Mouse (Mus musculus) ES-E14 (cell line): Measurements from ENCODE around the gene Lsm7. TPM values are rescaled to one million over a fixed set of nuclear protein-coding genes. Genes with fewer than 3 reads are reported as not detected.

Experiments used
- DNase-seq: peaks from one replicate; pipeline ENCODE4 v3.0.0-alpha.2; 2013; ENCODE audit warnings: low read depth, low spot score
- H3K27ac ChIP-seq: 2 replicates; pipeline ENCODE4 v1.5.1; 2012; ENCODE audit warnings: low read depth, mild to moderate bottlenecking, low read length, moderate library complexity, mixed read lengths; ENCODE audit not compliant: poor library complexity, insufficient read depth, severe bottlenecking
- H3K36me3 ChIP-seq: 2 replicates; pipeline ENCODE4 v1.6.1; 2012; ENCODE audit warnings: mild to moderate bottlenecking, low read length, moderate library complexity, mixed read lengths; ENCODE audit not compliant: control insufficient read depth, poor library complexity, insufficient read depth, severe bottlenecking
- H3K4me1 ChIP-seq, 2 experiments: fragments of 150-350 bp in 1 of 2; sonication (generic) in 1 of 2; 2 replicates each; pipeline ENCODE4 v1.6.1; 2012; ENCODE audit warnings: low read length in 2 of 2, mild to moderate bottlenecking in 1 of 2, mixed read lengths in 1 of 2; ENCODE audit not compliant: control insufficient read depth in 2 of 2, insufficient read depth in 2 of 2, poor library complexity in 1 of 2
- H3K4me3 ChIP-seq, 2 experiments: fragments of 150-350 bp in 1 of 2; sonication (generic) in 1 of 2; 2 replicates each; pipeline ENCODE4 v1.5.1; 2012; ENCODE audit warnings: low read length in 2 of 2, low read depth in 1 of 2, mild to moderate bottlenecking in 1 of 2, mixed read lengths in 1 of 2; ENCODE audit not compliant: insufficient read depth in 1 of 2, poor library complexity in 1 of 2, severe bottlenecking in 1 of 2
- H3K9ac ChIP-seq: 2 replicates; pipeline ENCODE4 v1.6.1; 2012; ENCODE audit warnings: low read depth, mild to moderate bottlenecking, low read length, mixed read lengths; ENCODE audit not compliant: poor library complexity, insufficient read depth, severe bottlenecking
- H3K9me3 ChIP-seq: fragments of 150-350 bp; sonication (generic); 2 replicates; pipeline ENCODE4 v1.6.1; 2012; ENCODE audit warnings: low read depth, mild to moderate bottlenecking, low read length; ENCODE audit not compliant: control insufficient read depth, insufficient read depth
- CHD2 ChIP-seq: IDR thresholded peaks from 2 replicates; pipeline ENCODE4 v1.6.1; 2014; ENCODE audit warnings: mild to moderate bottlenecking, low read depth, low read length, inconsistent platforms
- HCFC1 ChIP-seq: IDR thresholded peaks from 2 replicates; pipeline ENCODE4 v1.6.1; 2012; ENCODE audit warnings: low read length, inconsistent platforms, borderline replicate concordance; ENCODE audit not compliant: insufficient read depth
- MAFK ChIP-seq: IDR thresholded peaks from 2 replicates; pipeline ENCODE4 v1.6.1; 2014; ENCODE audit warnings: mild to moderate bottlenecking, low read depth, low read length, inconsistent platforms; ENCODE audit not compliant: insufficient read depth
- ZC3H11A ChIP-seq: IDR thresholded peaks from 2 replicates; pipeline ENCODE4 v1.6.1; 2012; ENCODE audit warnings: low read depth, mild to moderate bottlenecking, inconsistent platforms, low read length, borderline replicate concordance
- ZNF384 ChIP-seq: IDR thresholded peaks from 2 replicates; pipeline ENCODE4 v1.6.1; 2012; ENCODE audit warnings: low read depth, low read length, inconsistent platforms
- in situ Hi-C, 2 experiments: fragments of 600-800 bp; cut with MboI; formaldehyde crosslinking; loops; one replicate each; pipeline ENCODE4 v1.15.1; 2025; ENCODE audit warnings: low sequenced_read_pairs in 2 of 2, inconsistent platforms in 1 of 2; ENCODE audit not compliant: unreplicated experiment in 2 of 2
- total RNA-seq: library from RNA; depleted of rRNA; stranded (reverse); fragments of 300-350 nt; gene quantifications from 2 replicates; pipeline ENCODE4 v1.2.3, GENCODE M21; 2012; rRNA removed

The Lsm7 gene
- total RNA-seq, 1 experiment = 385 TPM

GRCm38 (mm10) chr10:80804340-80804739 is 50.7 kb downstream of the Lsm7 start:
- H3K36me3 ChIP-seq = peaks cover 50% of the 10 kb centered on the region
- in situ Hi-C loops = no loop called here
- peaks cover 10 to 20% of the 10 kb centered on the region in 2 experiments; a peak in 3 of 4 replicates for H3K4me1 ChIP-seq
- no peak overlapping the region for H3K4me3 ChIP-seq
- no peak for TF ChIP-seq CHD2
- no peak for TF ChIP-seq HCFC1
- TF ChIP-seq ZNF384 = no peak
- no peak for TF ChIP-seq MAFK
- no peak for TF ChIP-seq ZC3H11A
- no peak overlapping the region for H3K9ac ChIP-seq
- H3K9me3 ChIP-seq = no peaks in the 10 kb centered on the region
- no peak for DNase-seq
- H3K27ac ChIP-seq = no peak overlapping the region

GRCm38 (mm10) chr10:80802996-80803395 is 52.0 kb downstream of the Lsm7 start:
- in situ Hi-C loops = no loop called here
- peaks cover 2 to 14% of the 10 kb centered on the region in 2 experiments; a peak in 3 of 4 replicates for H3K4me1 ChIP-seq
- peaks cover 50% of the 10 kb centered on the region for H3K36me3 ChIP-seq
- no peak for DNase-seq
- no peak for TF ChIP-seq CHD2
- no peak for TF ChIP-seq ZNF384
- TF ChIP-seq MAFK = no peak
- no peak for TF ChIP-seq ZC3H11A
- TF ChIP-seq HCFC1 = no peak
- H3K9ac ChIP-seq = no peak overlapping the region
- no peak overlapping the region for H3K27ac ChIP-seq
- H3K9me3 ChIP-seq = no peaks in the 10 kb centered on the region
- H3K4me3 ChIP-seq = no peak overlapping the region

Other genes starting within 250 kb of the Lsm7 start
- 8.4 and 9.7 TPM in 2 replicates for gene Gm49322, start 249.2 kb downstream of the Lsm7 start, total RNA-seq
- gene Csnk1g2, start 232.4 kb downstream of the Lsm7 start, total RNA-seq = 138 and 167 TPM in 2 replicates
- 45.7 and 64.7 TPM in 2 replicates for gene Btbd2, start 198.1 kb downstream of the Lsm7 start, total RNA-seq
- gene Mknk2, start 177.1 kb downstream of the Lsm7 start, total RNA-seq = 33.6 and 40.7 TPM in 2 replicates
- gene Mob3a, start 153.2 kb downstream of the Lsm7 start, total RNA-seq = 18.8 and 29.2 TPM in 2 replicates
- gene Izumo4, start 153.0 kb downstream of the Lsm7 start, total RNA-seq = 8.9 and 13.9 TPM in 2 replicates
- 74.8 and 106 TPM in 2 replicates for gene Ap3d1, start 112.9 kb downstream of the Lsm7 start, total RNA-seq
- gene Dot1l, start 100.0 kb downstream of the Lsm7 start, total RNA-seq = 31.9 and 41.2 TPM in 2 replicates
- gene Sf3a2, start 57.0 kb downstream of the Lsm7 start, total RNA-seq = 31.4 and 39.6 TPM in 2 replicates
- gene Plekhj1, start 56.6 kb downstream of the Lsm7 start, total RNA-seq = 77.2 and 87.1 TPM in 2 replicates
- gene Amh, start 50.0 kb downstream of the Lsm7 start, total RNA-seq = 1.0 and 1.9 TPM in 2 replicates
- gene Jsrp1, start 41.7 kb downstream of the Lsm7 start, total RNA-seq = 0.67 and 1.0 TPM in 2 replicates
- 823 and 1,116 TPM in 2 replicates for gene Oaz1, start 28.6 kb downstream of the Lsm7 start, total RNA-seq
- 2.4 and 6.9 TPM in 2 replicates for gene Lingo3, start 11.2 kb downstream of the Lsm7 start, total RNA-seq
- 38.9 and 66.1 TPM in 2 replicates for gene Sppl2b, start 66 bp upstream of the Lsm7 start, total RNA-seq
- 0.26 TPM in 1 of 2 replicates, not detected in the other for gene Tmprss9, start 16.6 kb upstream of the Lsm7 start, total RNA-seq
- 219 and 244 TPM in 2 replicates for gene Timm13, start 45.8 kb upstream of the Lsm7 start, total RNA-seq
- gene Lmnb2, start 63.0 kb upstream of the Lsm7 start, total RNA-seq = 66.5 and 88.2 TPM in 2 replicates
- 26.4 and 36.0 TPM in 2 replicates for gene Gadd45b, start 74.9 kb upstream of the Lsm7 start, total RNA-seq
- 0.79 and 0.94 TPM in 2 replicates for gene Gng7, start 159.7 kb upstream of the Lsm7 start, total RNA-seq
- 1.1 and 1.3 TPM in 2 replicates for gene Diras1, start 170.5 kb upstream of the Lsm7 start, total RNA-seq
- gene Slc39a3, start 182.2 kb upstream of the Lsm7 start, total RNA-seq = 12.6 and 13.1 TPM in 2 replicates
- gene Sgta, start 205.0 kb upstream of the Lsm7 start, total RNA-seq = 113 and 116 TPM in 2 replicates
- gene Thop1, start 214.8 kb upstream of the Lsm7 start, total RNA-seq = 155 and 174 TPM in 2 replicates
- 0.94 and 2.2 TPM in 2 replicates for gene Creb3l3, start 243.7 kb upstream of the Lsm7 start, total RNA-seq